Mouse (Mus musculus): ENCODE data around the gene Cldn34b3. TPM values are rescaled to one million over a fixed set of nuclear protein-coding genes. Genes with fewer than 3 reads are reported as not detected.

The Cldn34b3 gene
- not detected for polyA plus RNA-seq (2017; shearing (Covaris generic))

DNA sequence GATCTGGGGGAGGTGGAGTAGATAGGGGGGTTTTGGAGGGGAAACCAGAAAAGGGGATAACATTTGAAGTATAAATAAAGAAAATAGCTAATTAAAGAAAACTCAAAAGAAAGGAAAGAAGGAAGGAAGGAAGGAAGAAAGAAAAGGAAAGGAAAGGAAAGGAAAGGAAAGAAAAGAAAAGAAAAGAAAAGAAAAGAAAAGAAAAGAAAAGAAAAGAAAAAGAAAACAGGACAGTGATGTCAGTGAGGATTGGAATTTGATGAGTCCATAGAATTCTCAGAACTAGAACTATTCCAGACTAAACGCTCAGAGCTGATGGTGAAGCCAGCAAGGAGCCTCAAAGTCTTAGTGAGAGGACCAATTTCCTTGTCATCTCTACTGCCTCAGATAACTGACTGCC lies at the start of gene Cldn34b3:
TSS of gene Cldn34b3 (plus strand) at position 301 of the 400 bp plus-strand sequence.

Other genes with a start within 250 kb of the Cldn34b3 start
- gene Cldn34b4, start 129.0 kb downstream of the Cldn34b3 start, polyA plus RNA-seq (2017; shearing (Covaris generic)) = not detected